In genomic region chr8:54894180-54894579, GRCm38 (mm10) we compare ENCODE assay signal across 23 mouse cellular contexts. TPM values are rescaled to one million over a fixed set of nuclear protein-coding genes. Genes with fewer than 3 reads are reported as not detected.
"Had no signal": no experiment of that assay in that cellular context is flagged by ENCODE, and none has a peak within 500 bp of the region (broad histone marks: within the 10 kb centered on the region; RNA-seq: fewer than 3 reads in every experiment).

No protein-coding gene starts in this region.

- H3K27me3 ChIP-seq: midbrain, embryonic 12.5 days; neural tube, embryonic 13.5 days; neural tube, embryonic 15.5 days; stomach, embryonic 15.5 days had no signal

- H3K36me3 ChIP-seq: midbrain, embryonic 10.5 days; midbrain, embryonic 12.5 days; neural tube, embryonic 13.5 days; neural tube, embryonic 15.5 days; stomach, embryonic 15.5 days had no signal

- H3K4me1 ChIP-seq: midbrain, embryonic 10.5 days; midbrain, embryonic 12.5 days; neural tube, embryonic 13.5 days; neural tube, embryonic 15.5 days; stomach, embryonic 15.5 days had no signal

- H3K27ac ChIP-seq: midbrain, embryonic 10.5 days; midbrain, embryonic 12.5 days; neural tube, embryonic 13.5 days; neural tube, embryonic 15.5 days; stomach, embryonic 15.5 days; stomach, postnatal 0 days had no signal

- H3K4me2 ChIP-seq: lung, embryonic 14.5 days; midbrain, embryonic 12.5 days; neural tube, embryonic 13.5 days; neural tube, embryonic 15.5 days; stomach, embryonic 15.5 days had no signal

- H3K9me3 ChIP-seq: midbrain, embryonic 10.5 days; midbrain, embryonic 12.5 days; neural tube, embryonic 13.5 days; neural tube, embryonic 15.5 days; stomach, embryonic 15.5 days had no signal

- H3K9ac ChIP-seq: lung, embryonic 14.5 days; midbrain, embryonic 12.5 days; neural tube, embryonic 13.5 days; neural tube, embryonic 15.5 days; stomach, embryonic 15.5 days had no signal

- H3K4me3 ChIP-seq: midbrain, embryonic 10.5 days; midbrain, embryonic 12.5 days; myocyte; neural tube, embryonic 13.5 days; neural tube, embryonic 15.5 days; stomach, embryonic 15.5 days had no signal

- DNase-seq: lung, adult 18-20 months; lung, embryonic 14.5 days; lung, postnatal 10 days; lung, postnatal 4 days; midbrain, embryonic 14.5 days; retina, postnatal 1 day; right cerebral cortex, adult 18-20 months; right cerebral cortex, postnatal 25 days; right cerebral cortex, postnatal 4 days; spleen, adult 18-20 months; thymus, adult 2 months; thymus, postnatal 25 days; thymus, postnatal 4 days had no signal

- ATAC-seq: midbrain, embryonic 16.5 days had no signal

RNA-seq across cellular contexts. Expression of gene Wdr17, which starts 7.2 kb away (rescaled TPM):
- total RNA-seq: megakaryocyte, adult 5-6 weeks; megakaryocyte-erythroid progenitor cell, adult 5-6 weeks had no signal
- polyA plus RNA-seq: myocyte; thymus, adult 2 months had no signal
